Mouse (Mus musculus) E14TG2a.4 (cell line): ENCODE results near the gene Xaf1.

Source experiments
- CTCF ChIP-seq: conservative IDR thresholded peaks from 2 replicates; pipeline ENCODE4 v1.5.1; 2014; ENCODE audit warnings: low read length
- POU5F1 ChIP-seq: IDR thresholded peaks from 2 replicates; pipeline ENCODE4 v1.6.1; 2014; ENCODE audit warnings: low read length, borderline replicate concordance

DNA sequence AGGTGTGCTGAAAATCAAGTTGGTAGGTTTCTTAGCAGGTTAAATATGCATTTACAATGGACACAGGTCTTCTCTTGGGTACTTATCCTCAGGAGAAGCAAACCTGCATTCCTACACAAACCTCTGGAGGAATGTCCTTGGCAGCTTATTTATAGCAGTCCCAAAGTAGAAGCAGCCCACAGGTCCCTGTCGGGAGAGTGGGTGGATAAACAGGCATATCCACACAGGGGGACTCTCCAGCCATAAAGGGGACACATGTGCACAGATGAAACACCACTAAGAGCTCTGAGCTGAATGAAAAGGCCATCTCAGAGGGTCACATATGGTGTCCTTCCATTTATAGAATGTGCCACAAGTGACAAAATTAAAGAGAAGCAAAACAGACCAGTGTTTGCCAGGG, 29.7 kb upstream of the Xaf1 start:
- TF ChIP-seq CTCF (no peak), POU5F1 (no peak)
